Mouse (Mus musculus) liver, embryonic 13.5 days (tissue): ENCODE measurements around the gene Rdh5. TPM values are rescaled to one million over a fixed set of nuclear protein-coding genes. Genes with fewer than 3 reads are reported as not detected.

ENCODE experiments used
- ATAC-seq: fragments of 200-750 bp; cut with Nextera tagmentation; 2 replicates; pipeline ENCODE4 v1.8.0; 2017; ENCODE audit warnings: low read depth, mild to moderate bottlenecking, moderate number of reproducible peaks, moderate library complexity
- DNase-seq: peaks from one replicate; pipeline ENCODE4 v3.0.0; 2022
- H3K27ac ChIP-seq: fragments of 300-500 bp; sonication (generic); 2 replicates; pipeline ENCODE4 v1.5.1; 2015; ENCODE audit warnings: moderate library complexity, mild to moderate bottlenecking, inconsistent platforms
- H3K27me3 ChIP-seq: fragments of 300-500 bp; sonication (generic); 2 replicates; pipeline ENCODE4 v1.6.1; 2015; ENCODE audit warnings: mild to moderate bottlenecking, inconsistent platforms
- H3K36me3 ChIP-seq: fragments of 300-500 bp; sonication (generic); 2 replicates; pipeline ENCODE4 v1.6.1; 2015; ENCODE audit warnings: mild to moderate bottlenecking, inconsistent platforms
- H3K4me1 ChIP-seq: fragments of 300-500 bp; sonication (generic); replicated peaks from 2 replicates; pipeline ENCODE4 v1.6.1; 2015; ENCODE audit warnings: inconsistent platforms
- H3K4me2 ChIP-seq: fragments of 300-500 bp; sonication (generic); 2 replicates; pipeline ENCODE4 v1.6.1; 2015; ENCODE audit warnings: inconsistent platforms, mild to moderate bottlenecking, moderate library complexity
- H3K4me3 ChIP-seq: fragments of 300-500 bp; sonication (generic); replicated peaks from 2 replicates; pipeline ENCODE4 v1.5.1; 2015; ENCODE audit warnings: mild to moderate bottlenecking, inconsistent platforms
- H3K9ac ChIP-seq: fragments of 300-500 bp; sonication (generic); 2 replicates; pipeline ENCODE4 v1.6.1; 2015; ENCODE audit warnings: mild to moderate bottlenecking, inconsistent platforms
- H3K9me3 ChIP-seq: fragments of 300-500 bp; sonication (generic); replicated peaks from 2 replicates; pipeline ENCODE4 v1.6.1; 2016; ENCODE audit warnings: inconsistent platforms
- whole genome bisulfite sequencing: fragments of 180-500 bp; shearing (Covaris S2); methylation state at CpG from one replicate; pipeline ENCODE4 v1.1.7; 2015; ENCODE audit not compliant: insufficient replicate concordance; 5-methylcytosine and 5-hydroxymethylcytosine counted together
- polyA plus RNA-seq: library from polyadenylated mRNA; unstranded; fragments of >200 nt; fragmentation: Nextera tagmentation; extraction: Ambion mirVana; gene quantifications from 2 replicates; pipeline ENCODE4 v1.2.1, GENCODE M21; 2015

Rdh5 gene
- polyA plus RNA-seq, 1 experiment from 2014 or later, result 10.6 TPM

DNA sequence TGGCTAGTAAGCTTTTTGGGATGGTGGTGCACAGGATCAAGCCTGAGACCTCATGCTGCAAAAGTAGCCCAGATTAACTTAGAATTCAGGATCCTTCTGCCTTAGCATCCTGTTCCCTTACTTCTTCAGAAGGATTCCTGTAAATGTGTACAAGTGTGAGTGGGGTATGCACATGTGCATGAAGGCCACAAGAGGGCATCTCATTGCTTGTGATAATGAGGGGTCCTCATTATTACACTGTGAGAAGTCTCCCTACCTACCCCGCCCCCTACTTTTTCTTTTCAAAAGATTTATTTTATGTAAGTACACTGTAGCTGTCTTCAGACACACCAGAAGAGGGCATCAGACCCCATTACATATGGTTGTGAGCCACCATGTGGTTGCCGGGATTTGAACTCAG lies 7.1 kb downstream of the Rdh5 start:
- WGBS, result 64% methylated on average over 2 of the region's 2 CpGs
- ATAC-seq (no peak), DNase-seq (no peak)
- Histone ChIP-seq H3K4me1 (peaks cover 20% of the 10 kb centered on the region), H3K27me3 (peaks cover 9% of the 10 kb centered on the region), H3K4me2 (no peak overlapping the region), H3K4me3 (no peak overlapping the region), H3K9me3 (no peaks in the 10 kb centered on the region), H3K36me3 (peaks cover 13% of the 10 kb centered on the region), H3K9ac (no peak overlapping the region), H3K27ac (no peak overlapping the region)

DNA sequence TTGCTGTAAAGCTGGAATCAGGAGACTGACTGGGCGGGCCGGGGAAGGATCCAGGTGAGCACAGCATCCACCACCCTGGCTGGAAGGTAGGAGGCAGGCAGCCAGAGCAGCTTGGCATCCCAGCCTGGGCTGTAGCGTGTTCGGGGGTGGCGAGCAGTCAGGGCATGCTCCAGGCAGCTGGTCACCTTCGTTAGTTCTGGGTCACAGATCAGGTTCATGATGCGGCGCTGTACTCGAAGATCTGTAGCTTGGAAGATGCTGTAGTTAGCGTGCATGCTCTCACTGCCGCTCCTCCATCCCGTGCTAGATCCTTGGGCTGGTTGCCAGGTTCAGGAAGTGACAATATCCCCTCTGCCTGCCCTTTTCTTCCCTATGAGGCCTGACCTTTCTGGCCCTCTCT lies 9.0 kb downstream of the Rdh5 start:
- H3K36me3 ChIP-seq, result peaks cover 13% of the 10 kb centered on the region
- ATAC-seq, result no peak
- H3K27ac ChIP-seq, result no peak overlapping the region
- 87% methylated on average over 12 of the region's 12 CpGs for WGBS
- no peak overlapping the region for H3K4me2 ChIP-seq
- no peak overlapping the region for H3K4me3 ChIP-seq
- no peak for DNase-seq
- peaks cover 28% of the 10 kb centered on the region for H3K27me3 ChIP-seq
- no peak overlapping the region for H3K9ac ChIP-seq
- H3K9me3 ChIP-seq, result no peaks in the 10 kb centered on the region
- H3K4me1 ChIP-seq, result peaks cover 26% of the 10 kb centered on the region

DNA sequence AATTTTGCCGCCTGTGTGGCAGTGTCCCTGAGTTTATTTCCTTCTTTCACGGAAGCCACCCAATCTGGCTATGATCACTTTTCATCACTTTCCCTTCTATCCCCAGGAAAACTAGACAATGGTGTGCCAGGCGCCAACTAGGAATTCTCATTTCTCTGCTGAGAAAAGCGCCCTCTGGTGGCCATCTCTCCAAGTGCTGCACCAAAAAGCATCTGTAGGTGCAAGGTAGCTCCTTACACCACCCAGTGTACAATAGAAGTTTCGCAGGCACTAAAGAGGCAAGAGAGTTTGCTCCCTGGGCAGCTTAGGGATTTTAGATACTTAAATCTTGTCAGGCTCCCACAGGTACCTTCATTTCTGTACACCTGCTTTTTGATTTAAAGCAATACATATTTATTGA lies 9.5 kb downstream of the Rdh5 start:
- H3K4me1 ChIP-seq, result peaks cover 23% of the 10 kb centered on the region
- peak; percentile 57 for DNase-seq
- 14% methylated on average over 5 of the region's 5 CpGs for WGBS
- peak; percentile 26; the same call in 1 of the 2 replicates for ATAC-seq
- no peaks in the 10 kb centered on the region for H3K9me3 ChIP-seq
- peaks cover 13% of the 10 kb centered on the region for H3K36me3 ChIP-seq
- no peak overlapping the region for H3K9ac ChIP-seq
- no peak overlapping the region for H3K4me2 ChIP-seq
- H3K27ac ChIP-seq, result no peak overlapping the region
- H3K4me3 ChIP-seq, result no peak overlapping the region
- peaks cover 33% of the 10 kb centered on the region for H3K27me3 ChIP-seq

DNA sequence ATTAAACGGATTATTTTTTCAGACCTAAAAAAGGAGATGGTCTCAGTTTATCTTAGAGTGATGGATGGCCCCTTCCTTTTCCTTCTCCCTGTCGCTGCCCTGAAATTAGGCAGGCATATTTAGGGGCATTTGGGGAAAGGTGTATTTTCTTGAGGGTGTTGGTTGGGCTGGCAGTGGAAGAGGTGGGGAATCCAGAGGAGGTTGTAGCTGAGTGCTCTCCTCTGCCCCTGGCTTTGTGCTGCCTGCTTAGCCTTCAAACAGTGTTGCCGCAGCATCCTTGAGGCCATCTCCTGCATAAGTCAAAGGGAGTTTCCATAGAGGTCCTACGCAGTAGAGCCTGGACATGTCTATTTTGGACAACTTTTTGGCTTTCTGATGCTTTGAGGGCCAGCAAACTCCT lies 9.9 kb downstream of the Rdh5 start:
- H3K9ac ChIP-seq, result no peak overlapping the region
- peaks cover 11% of the 10 kb centered on the region for H3K36me3 ChIP-seq
- H3K27ac ChIP-seq, result no peak overlapping the region
- peaks cover 21% of the 10 kb centered on the region for H3K4me1 ChIP-seq
- 61% methylated on average over 4 of the region's 4 CpGs for WGBS
- DNase-seq (no peak), ATAC-seq (no peak)
- H3K27me3 ChIP-seq, result peaks cover 37% of the 10 kb centered on the region
- no peak overlapping the region for H3K4me2 ChIP-seq
- H3K4me3 ChIP-seq, result no peak overlapping the region
- no peaks in the 10 kb centered on the region for H3K9me3 ChIP-seq

DNA sequence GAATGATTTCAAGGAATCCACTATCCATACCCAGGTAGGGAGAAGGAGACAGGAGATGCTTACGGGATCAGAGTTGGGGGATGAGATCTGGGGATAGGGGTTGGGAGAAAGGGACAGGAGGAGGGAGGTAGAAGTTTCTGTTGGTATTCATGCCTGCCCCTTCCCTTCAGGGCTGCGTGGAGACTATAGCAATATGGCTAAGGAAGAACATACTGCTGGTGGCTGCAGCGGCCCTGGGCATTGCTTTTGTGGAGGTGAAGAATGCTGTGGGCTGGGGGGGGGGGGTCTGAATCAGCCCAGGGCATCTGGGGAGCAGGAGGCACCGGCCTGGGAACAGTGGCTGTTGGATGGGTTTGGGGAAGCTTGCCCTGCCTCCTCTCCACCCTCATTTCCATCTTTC lies 10.4 kb downstream of the Rdh5 start:
- Histone ChIP-seq H3K9me3 (no peaks in the 10 kb centered on the region), H3K4me2 (no peak overlapping the region), H3K4me3 (no peak overlapping the region), H3K27me3 (peaks cover 37% of the 10 kb centered on the region), H3K36me3 (peaks cover 6% of the 10 kb centered on the region), H3K4me1 (peaks cover 16% of the 10 kb centered on the region), H3K9ac (no peak overlapping the region), H3K27ac (no peak overlapping the region)
- ATAC-seq (no peak), DNase-seq (no peak)
- 66% methylated on average over 3 of the region's 4 CpGs for WGBS

DNA sequence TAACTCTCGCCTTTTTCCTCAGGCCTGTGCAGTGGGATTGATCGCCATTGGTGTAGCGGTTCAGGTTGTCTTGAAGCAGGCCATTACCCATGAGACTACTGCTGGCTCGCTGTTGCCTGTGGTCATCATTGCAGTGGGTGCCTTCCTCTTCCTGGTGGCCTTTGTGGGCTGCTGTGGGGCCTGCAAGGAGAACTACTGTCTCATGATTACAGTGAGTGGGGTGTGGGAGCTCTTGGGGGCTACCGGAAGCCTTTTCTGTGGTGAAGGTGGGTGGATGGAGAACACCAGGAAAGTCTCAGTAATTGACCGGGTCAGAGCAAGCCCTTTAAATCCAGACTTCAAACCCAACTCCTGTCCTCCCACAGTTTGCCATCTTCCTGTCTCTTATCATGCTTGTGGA lies 11.3 kb downstream of the Rdh5 start:
- WGBS, result 65% methylated on average over 6 of the region's 6 CpGs
- Histone ChIP-seq H3K27me3 (peaks cover 37% of the 10 kb centered on the region), H3K4me2 (peak overlapping the region; percentile 72; the same call in 1 of the 2 replicates), H3K27ac (no peak overlapping the region), H3K36me3 (no peaks in the 10 kb centered on the region; the same call in 1 of the 2 replicates), H3K4me1 (peaks cover 16% of the 10 kb centered on the region), H3K9me3 (no peaks in the 10 kb centered on the region), H3K9ac (no peak overlapping the region), H3K4me3 (0 out of 2 replicates have a peak overlapping the region, but pooled peaks have one; percentile 67)
- ATAC-seq (no peak), DNase-seq (no peak)

DNA sequence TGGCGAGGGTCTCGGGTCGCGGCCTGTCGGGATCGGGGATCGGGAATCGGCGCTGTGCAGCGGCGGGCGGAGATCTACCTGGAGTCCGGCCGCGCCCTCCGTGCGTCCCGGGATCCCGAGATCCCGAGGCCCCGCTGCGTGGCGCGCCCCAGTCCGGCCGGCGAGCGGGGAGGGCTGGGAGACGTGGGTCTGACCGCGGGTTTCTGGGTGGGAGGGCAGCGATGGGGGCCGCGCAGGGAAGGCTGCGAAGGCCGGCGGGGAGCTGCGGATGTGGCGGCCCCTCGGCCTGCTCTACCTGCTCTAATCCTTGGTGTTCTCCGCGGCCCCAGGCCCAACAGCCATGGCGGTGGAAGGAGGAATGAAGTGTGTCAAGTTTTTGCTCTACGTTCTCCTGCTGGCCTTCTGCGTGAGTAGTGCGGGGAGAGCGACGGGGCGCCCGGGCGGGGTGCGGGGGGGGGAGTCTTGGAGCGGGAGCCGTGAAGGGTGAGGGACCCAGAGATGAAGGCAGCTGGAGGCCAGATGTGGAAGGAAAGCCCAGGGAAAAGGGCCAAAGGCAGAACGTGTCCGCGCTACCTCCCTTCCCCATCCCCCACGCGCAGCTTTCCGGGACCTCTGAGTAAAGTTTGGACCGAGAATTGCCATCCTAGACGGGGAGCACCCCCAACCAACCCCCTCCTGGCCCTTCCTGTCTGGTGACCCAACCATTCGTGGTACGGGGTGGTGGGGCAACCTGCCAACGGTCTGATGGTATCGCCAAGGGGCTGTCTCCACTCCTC lies 12.4 kb downstream of the Rdh5 start:
- Histone ChIP-seq H3K4me3 (peak overlapping the region; percentile 67), H3K9ac (peak overlapping the region; percentile 70), H3K4me2 (peak overlapping the region; percentile 72), H3K27ac (peak overlapping the region; percentile 23; the same call in 1 of the 2 replicates), H3K27me3 (peaks cover 37% of the 10 kb centered on the region), H3K9me3 (no peaks in the 10 kb centered on the region), H3K4me1 (peaks cover 16% of the 10 kb centered on the region), H3K36me3 (no peaks in the 10 kb centered on the region; the same call in 1 of the 2 replicates)
- 3% methylated on average over 64 of the region's 66 CpGs for whole genome bisulfite sequencing
- DNase-seq (no peak), ATAC-seq (0 out of 2 replicates have a peak, but pooled peaks have one; percentile 11)

DNA sequence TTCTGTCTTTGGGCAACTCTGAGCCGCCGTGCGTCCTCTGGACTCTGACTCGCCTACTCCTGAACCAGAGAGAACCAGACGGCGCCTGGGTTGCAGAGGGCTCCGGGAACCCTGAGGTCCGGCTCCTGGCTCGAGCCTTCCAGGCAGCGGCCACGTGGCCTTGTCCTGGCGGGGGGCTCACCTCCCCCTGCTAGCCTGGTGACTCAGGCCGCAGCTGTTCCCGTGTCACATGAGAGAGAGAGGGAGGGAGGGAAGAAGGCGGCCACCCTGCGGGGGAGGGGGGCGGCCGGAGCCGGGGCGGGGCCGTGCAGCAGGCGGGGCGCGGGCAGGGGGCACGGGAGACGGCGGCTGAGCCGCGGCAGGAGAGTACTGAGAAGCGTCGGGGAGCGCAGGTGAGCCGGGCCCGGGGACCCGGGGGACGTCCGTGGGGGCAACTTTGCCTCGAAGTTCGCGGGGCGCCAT lies 13.1 kb downstream of the Rdh5 start:
- peak overlapping the region; percentile 72 for H3K4me2 ChIP-seq
- H3K27ac ChIP-seq, result peak overlapping the region; percentile 23; the same call in 1 of the 2 replicates
- H3K4me3 ChIP-seq, result peak overlapping the region; percentile 67
- peaks cover 37% of the 10 kb centered on the region for H3K27me3 ChIP-seq
- no peaks in the 10 kb centered on the region; the same call in 1 of the 2 replicates for H3K36me3 ChIP-seq
- DNase-seq (no peak), ATAC-seq (peak; percentile 55)
- no peaks in the 10 kb centered on the region for H3K9me3 ChIP-seq
- 1% methylated on average over 39 of the region's 41 CpGs for WGBS
- peaks cover 16% of the 10 kb centered on the region for H3K4me1 ChIP-seq
- peak overlapping the region; percentile 70 for H3K9ac ChIP-seq

DNA sequence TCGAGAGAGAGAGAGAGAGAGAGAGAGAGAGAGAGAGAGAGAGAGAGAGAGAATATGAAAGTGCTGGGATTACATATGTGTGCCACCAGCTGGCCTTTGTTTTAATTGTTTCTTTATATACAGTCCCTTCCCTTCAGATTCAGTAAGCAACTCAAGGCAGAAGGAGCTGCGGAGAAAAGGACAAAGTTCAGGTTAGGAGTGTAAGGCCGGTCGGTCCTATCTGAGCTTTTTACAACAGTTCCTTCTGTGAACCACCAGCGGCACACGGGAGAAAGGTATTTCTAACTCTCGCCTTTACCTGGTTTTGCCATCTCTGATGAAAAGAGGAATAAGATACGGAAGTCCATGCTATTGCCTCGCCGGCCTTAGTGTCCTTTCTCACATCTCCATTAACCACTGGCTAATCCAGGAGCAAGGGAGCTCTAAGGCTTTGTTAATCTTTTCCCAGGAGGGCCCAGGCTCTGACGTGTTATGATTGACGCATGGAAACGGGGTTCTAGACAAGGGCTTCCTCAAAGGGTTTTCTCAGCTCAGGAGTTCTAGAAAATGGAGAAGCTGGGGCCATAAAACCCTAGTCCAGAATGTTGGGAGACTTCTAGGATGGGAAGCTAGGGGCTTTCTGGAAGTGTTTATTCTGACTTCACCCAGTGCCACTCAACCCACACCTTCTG lies 13.8 kb downstream of the Rdh5 start:
- ATAC-seq (no peak), DNase-seq (no peak)
- Histone ChIP-seq H3K4me3 (peak overlapping the region; percentile 67), H3K27ac (no peak overlapping the region; the same call in 1 of the 2 replicates), H3K9ac (peak overlapping the region; percentile 70), H3K27me3 (peaks cover 37% of the 10 kb centered on the region), H3K4me1 (peaks cover 16% of the 10 kb centered on the region), H3K4me2 (peak overlapping the region; percentile 72), H3K9me3 (no peaks in the 10 kb centered on the region), H3K36me3 (no peaks in the 10 kb centered on the region)
- 59% methylated on average over 13 of the region's 13 CpGs for WGBS

DNA sequence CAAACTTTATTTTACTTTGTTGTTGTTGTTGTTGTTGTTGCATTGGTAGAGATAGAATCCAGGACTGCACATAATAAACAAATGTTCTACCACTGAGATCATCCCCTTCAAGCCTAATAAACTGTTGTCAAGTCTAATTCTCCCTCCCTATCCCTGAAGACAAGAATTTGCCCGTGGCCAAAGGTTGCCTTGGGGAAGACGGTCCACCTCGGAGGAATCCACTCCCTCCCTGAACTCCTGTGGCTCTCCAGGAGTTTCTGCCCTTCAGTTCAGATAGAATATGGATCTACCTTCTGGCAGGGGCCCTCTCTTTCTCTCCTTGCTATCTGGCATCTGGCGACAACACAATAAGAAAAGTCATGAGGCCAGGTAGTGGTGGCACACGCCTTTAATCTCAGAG lies 17.9 kb downstream of the Rdh5 start:
- H3K4me2 ChIP-seq, result no peak overlapping the region
- peaks cover 12% of the 10 kb centered on the region for H3K4me1 ChIP-seq
- no peak overlapping the region for H3K9ac ChIP-seq
- no peaks in the 10 kb centered on the region for H3K36me3 ChIP-seq
- H3K27ac ChIP-seq, result no peak overlapping the region
- no peaks in the 10 kb centered on the region for H3K9me3 ChIP-seq
- peaks cover 20% of the 10 kb centered on the region for H3K27me3 ChIP-seq
- no peak overlapping the region for H3K4me3 ChIP-seq
- ATAC-seq (no peak), DNase-seq (no peak)
- WGBS, result 58% methylated on average over 5 of the region's 5 CpGs

DNA sequence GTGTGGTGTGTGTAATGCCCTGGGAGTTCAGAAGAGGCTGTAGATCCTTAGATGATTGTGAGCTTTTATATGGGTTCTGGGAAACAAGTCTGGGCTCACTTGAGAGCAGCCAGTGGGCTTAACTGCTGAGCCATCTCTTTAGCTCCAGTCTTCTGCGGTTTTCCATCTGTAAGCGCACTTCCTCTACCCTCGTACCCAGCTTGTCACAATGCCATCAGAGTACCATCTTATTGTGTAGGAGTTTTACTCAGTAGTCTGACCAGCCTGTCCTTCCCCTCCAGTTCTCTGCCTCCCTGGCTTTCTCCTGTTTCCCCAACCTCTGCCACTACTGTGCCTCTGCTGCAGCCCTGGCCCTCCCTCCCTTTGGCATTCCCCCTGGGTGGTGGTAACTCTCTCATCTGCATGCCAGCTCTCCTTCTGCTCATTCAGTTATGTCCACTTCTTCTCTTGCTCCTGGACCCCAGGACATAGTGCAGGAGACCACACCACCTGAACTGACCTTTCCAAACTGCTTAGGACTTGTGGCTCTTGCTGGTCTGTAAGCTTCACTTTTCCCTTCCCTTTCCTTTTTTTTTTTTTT lies 20.2 kb downstream of the Rdh5 start:
- DNase-seq, result no peak

More for the DNA sequence above, 20.2 kb downstream of the Rdh5 start:
- ATAC-seq, result no peak
- H3K27ac ChIP-seq, result no peak overlapping the region
- H3K4me2 ChIP-seq, result no peak overlapping the region
- peaks cover 3% of the 10 kb centered on the region; the same call in 1 of the 2 replicates for H3K4me1 ChIP-seq
- H3K36me3 ChIP-seq, result no peaks in the 10 kb centered on the region
- H3K4me3 ChIP-seq, result no peak overlapping the region
- no peaks in the 10 kb centered on the region for H3K9me3 ChIP-seq
- H3K27me3 ChIP-seq, result peaks cover 5% of the 10 kb centered on the region
- no peak overlapping the region for H3K9ac ChIP-seq
- 37% methylated on average over 3 of the region's 3 CpGs for WGBS
